Mouse (Mus musculus) T-helper 17 cell (primary cell): ENCODE measurements at regions not wholly inside any gene's neighbourhood (a gene's known extent, or its start where the extent isn't known, plus 50 kb on each side); places are given as distances from the start of the nearest gene placed in this dataset.

Source experiments
- in situ Hi-C, 2 experiments: fragments of 300-600 bp; cut with MboI, MseI; formaldehyde crosslinking; loops; 1 replicate in 1 of 2; 2 replicates in 1 of 2; pipeline ENCODE4 v1.15.1; 2025; ENCODE audit warnings: high pct_unique_total_duplicates in 2 of 2

DNA sequence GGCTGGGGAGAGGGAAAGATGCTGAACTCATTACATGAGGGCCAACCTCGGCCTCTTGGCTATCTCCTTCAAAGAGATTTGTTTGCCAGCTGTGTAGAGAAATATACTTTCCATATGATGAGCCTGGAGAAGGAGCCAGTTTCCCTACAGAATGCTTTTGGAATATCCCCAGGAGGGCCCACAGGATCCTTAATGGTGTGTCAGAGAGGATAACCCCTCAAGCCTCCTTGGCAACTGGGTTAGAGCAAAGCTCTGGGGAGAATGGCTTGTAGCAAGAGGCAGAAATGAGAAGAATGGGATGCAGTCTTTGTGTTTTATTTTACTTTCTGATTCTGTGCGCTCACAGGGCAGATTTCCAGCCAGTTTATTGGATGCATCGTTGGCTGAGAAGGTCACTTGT is 353.9 kb downstream of the Dmrt2 start:
- in situ Hi-C loops, result loop anchor here in 1 of 2 experiments (10.0 kb wide), 1 partner anchor 679 kb away; no protein-coding TSS in a partner anchor

DNA sequence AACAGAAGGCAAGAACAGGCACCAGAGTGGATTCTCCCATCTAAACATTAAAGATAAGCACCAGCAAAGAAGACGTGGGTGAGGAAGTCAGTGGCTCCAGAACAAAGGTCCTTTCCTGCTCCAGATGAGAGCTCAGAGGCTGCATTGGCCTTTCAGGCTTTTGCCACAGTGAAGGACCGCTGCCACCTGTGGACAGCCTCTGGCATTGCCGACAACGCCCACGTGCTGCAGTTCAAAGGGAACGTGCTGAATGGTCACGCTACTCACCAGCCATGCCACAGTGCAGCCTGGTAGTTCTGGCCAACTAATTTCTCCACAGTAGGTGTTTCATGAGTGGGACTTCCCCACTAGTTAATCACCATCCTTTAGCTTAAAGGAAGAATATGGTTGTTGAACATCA is 365.1 kb downstream of the Dmrt2 start:
- in situ Hi-C loops, result no loop called here

- in situ Hi-C loops, result no loop called here
Measured at GRCm38 (mm10) chr19:26051478-26052215, 379.4 kb downstream of the Dmrt2 start.

GRCm38 (mm10) chr19:26059668-26060067 is 387.5 kb downstream of the Dmrt2 start:
- in situ Hi-C loops, result no loop called here

DNA sequence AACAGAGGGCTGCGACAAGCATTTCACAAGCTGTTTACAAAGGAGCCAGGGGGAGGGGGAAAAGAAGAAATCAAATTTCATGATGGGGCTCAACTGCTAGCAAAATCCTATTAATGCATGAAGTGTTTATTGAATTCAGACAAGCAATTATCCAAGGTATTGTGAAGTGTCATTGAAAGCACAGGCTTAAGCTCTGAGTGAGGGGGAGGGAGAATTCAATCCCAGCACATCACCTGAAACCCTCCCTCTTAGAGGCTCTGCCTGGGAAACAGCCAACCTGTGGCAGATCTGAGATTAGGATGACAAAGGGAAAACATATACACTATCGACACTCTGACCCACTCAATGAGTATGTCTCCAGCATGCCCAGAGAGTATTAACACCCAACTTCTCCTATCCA is 396.3 kb downstream of the Dmrt2 start:
- in situ Hi-C loops, result no loop called here

DNA sequence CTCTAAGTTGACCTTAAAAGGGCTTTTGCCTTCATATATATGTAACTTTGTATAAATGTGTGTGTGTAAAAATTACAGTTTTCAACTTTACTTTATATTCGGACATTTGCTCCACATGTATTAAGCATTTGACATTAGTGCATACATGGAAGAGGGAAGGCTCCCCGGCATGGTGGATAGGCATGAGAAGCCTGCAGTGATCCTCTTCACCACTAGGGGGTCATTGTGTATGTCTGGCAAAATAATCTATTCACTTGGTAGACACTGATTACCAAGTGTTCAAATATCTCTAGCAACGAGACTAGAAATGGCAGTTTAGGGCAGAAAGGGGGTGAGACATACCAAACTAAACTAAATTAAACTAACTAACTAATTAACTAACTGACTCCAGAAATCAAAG is 397.7 kb downstream of the Dmrt2 start:
- in situ Hi-C loops, result no loop called here

DNA sequence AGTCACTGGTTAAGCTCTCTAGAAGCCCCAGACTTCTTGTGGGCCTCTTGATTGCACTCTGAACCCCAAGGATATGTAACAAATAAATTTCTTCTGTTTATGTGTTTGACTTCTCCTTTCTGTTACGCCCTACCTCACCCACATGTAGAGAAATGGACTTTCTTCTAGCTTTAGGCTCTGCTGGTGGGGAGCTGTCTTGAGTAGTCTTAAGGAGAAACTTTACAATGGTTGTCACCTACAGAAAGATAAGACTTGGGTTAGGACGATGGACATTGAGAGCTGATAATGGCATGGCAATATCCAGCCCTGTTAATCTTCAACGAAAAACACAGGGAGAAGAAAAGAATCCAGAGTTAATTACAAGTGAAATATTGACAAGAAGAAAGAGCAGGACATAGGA is 416.1 kb downstream of the Dmrt2 start:
- in situ Hi-C loops, result no loop called here

DNA sequence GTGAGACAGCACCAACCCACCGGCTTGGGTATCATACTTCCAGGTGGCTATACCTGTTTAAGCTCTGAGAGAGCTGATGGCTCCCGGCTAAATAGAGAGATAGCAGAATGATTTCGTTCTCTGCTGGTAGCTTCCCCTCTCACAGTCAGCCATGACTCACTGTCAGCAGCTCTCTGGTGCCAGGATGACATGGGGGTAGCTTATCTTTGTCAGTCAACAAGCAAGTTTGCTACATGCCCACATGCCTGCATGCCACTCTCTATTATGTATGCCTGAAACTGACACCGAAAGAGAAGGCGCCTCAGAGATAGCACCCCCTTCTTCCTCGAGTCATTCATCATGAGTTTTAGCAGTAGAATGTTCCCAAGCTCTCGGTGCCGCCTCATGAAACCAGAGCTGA is 419.2 kb downstream of the Dmrt2 start:
- in situ Hi-C loops, result no loop called here

- in situ Hi-C loops, result no loop called here
Measured at GRCm38 (mm10) chr19:26093844-26094243, 421.6 kb downstream of the Dmrt2 start.

DNA sequence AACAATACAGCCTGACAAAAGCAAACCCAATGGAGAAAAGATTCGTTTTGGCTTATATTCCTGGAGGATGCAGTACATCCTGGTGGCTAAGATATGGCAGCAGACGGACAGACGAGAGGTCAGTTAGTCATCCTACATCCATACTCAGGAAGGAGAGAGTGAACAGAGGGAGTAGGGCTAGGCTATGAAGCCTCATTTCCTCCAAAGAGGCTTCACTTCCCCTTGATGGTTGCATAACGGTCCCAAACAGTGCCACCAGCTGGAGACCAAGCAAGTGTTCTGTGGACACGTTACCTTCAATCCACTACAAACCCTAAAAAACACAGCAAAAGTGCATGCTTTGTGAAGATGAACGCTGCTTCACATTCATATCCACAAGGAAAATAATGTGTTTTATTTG is 442.1 kb downstream of the Dmrt2 start:
- in situ Hi-C loops, result no loop called here

- in situ Hi-C loops, result no loop called here
Measured at GRCm38 (mm10) chr19:26128423-26128822, 456.2 kb downstream of the Dmrt2 start.

- in situ Hi-C loops, result no loop called here
Measured at GRCm38 (mm10) chr19:26134385-26134784, 462.2 kb downstream of the Dmrt2 start.

- in situ Hi-C loops, result no loop called here
Measured at GRCm38 (mm10) chr19:26135398-26136104, 463.3 kb downstream of the Dmrt2 start.

DNA sequence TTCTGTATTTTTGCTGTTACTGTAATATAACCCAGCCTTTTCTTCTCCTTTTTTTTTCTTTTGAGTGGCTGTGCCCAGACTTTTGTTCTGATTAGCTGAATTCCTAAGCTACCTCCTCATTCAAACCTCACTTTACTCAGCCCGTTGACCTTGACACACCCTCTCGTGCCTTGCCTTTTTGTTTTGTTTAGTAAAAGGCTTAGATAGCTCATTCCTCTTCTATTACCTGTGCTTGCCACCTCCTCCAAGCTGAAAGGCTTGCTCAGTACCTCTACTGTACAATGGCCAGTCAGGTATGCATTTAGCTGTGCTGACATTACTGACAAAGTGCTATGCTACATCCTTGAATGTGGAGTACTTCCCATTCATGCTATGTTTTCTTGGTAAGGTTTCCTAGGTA is 464.2 kb upstream of the Smarca2 start:
- in situ Hi-C loops, result loop anchor here in 1 of 2 experiments (10.0 kb wide), 1 partner anchor 764 kb away; no protein-coding TSS in a partner anchor

GRCm38 (mm10) chr19:26143539-26143938 is 461.3 kb upstream of the Smarca2 start:
- in situ Hi-C loops, result loop anchor here in 1 of 2 experiments (10.0 kb wide), 1 partner anchor 761 kb away; no protein-coding TSS in a partner anchor

- in situ Hi-C loops, result no loop called here
Measured at GRCm38 (mm10) chr19:26151216-26151615, 453.6 kb upstream of the Smarca2 start.

DNA sequence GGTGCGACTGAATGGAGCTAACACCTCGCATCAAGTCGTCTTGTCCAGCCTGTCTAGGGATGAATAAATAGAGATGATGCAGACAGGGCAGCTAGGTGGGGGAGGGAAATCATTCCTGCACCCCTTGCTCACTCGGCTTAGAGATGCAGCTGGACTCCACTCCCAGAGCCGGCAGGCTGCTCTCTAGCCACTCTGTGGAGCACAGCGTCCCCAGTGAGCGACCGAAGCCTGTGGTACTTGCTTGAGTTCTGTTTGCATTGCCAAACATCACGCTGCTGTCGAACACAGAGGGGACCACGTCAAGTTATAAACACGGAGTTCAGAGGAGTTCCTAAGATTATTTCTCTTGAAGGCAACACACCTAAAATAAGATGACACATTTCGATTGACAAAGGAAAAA is 439.9 kb upstream of the Smarca2 start:
- in situ Hi-C loops, result loop anchor here in 1 of 2 experiments (10.0 kb wide), 1 partner anchor 540 kb away; no protein-coding TSS in a partner anchor

DNA sequence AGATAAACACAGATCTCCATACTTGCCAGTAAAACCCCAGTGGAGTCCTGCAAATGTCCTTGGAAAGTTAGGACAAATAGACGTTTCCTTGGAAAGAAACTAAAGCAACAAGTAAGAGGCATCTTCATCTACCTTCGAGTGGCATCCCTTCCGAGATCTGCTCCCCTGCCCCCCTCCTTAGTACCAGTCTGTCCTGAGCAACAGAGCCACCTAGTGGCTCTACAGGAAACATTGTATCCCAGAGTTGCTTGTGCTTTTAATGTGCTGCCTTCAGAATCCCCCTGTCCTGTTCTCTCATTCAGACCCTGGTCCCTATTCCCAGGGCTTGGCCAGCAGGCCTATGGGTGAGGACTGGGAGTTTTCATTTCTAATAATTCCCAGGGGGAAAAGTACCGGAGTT is 423.1 kb upstream of the Smarca2 start:
- in situ Hi-C loops, result no loop called here

- in situ Hi-C loops, result no loop called here
Measured at GRCm38 (mm10) chr19:26185012-26185411, 419.8 kb upstream of the Smarca2 start.

DNA sequence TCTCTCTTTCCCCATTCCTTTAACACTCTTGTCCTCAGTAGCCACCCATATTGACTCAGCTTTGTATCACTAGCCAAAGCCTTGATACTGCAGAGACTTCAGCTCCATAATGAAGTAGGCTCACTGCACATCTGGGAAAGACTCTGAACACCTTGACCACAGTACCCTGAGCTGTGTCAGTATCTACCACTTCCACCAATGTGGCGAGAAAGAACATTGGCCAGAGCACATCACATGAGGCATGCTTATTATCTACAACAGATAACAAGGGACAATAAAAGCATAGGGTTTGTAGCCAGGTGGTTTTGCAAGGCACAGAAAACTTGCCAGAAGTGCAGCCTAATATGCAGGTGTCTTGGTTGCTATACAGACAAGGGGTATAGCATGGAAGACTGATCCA is 414.0 kb upstream of the Smarca2 start:
- in situ Hi-C loops, result no loop called here

GRCm38 (mm10) chr19:26193664-26194063 is 411.2 kb upstream of the Smarca2 start:
- in situ Hi-C loops, result no loop called here

- in situ Hi-C loops, result no loop called here
Measured at GRCm38 (mm10) chr19:26208760-26209159, 396.1 kb upstream of the Smarca2 start.

DNA sequence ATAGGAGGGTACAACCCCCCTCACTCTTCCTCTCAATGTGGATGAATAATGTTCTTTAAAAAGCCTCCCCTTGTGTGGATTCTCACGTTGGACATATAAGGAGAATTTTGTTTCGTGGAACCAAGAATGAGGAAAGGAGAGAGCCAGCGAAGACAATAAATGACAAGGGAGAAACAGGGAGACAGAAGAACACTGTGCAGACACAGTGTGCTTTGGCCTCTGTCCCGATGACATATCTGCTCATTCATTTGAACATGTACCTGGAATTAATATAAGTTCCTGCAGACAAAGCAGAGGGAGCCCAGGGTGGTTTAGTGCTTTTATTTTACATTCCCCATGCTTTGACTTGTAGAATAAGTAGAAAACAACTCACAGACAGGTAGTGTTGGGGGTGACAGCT is 370.3 kb upstream of the Smarca2 start:
- in situ Hi-C loops, result no loop called here
